Mouse (Mus musculus): ENCODE data around the gene Gm10985. TPM values are rescaled to one million over a fixed set of nuclear protein-coding genes. Genes with fewer than 3 reads are reported as not detected.

Gm10985 gene
- not detected in 2 replicates for polyA plus RNA-seq (2016; fragmentation: Nextera tagmentation; extraction: Ambion mirVana)

GRCm38 (mm10) chr3:53844786-53845185 lies at the start of gene Gm10985:
Gene Gm10985 (plus strand): TSS chr3:53845086.
- 83% methylated on average over 2 of the region's 2 CpGs for WGBS
- H3K4me2 ChIP-seq: no peak within 1 kb of the TSS

GRCm38 (mm10) chr3:53796933-53797332 lies 48.0 kb upstream of the Gm10985 start:
- Histone ChIP-seq H3K9ac (replicated peaks) (no peak overlapping the region), H3K27ac (no peak overlapping the region), H3K27me3 (no peaks in the 10 kb centered on the region), H3K9me3 (no peaks in the 10 kb centered on the region), H3K4me1 (replicated peaks) (no peaks in the 10 kb centered on the region), H3K4me3 (replicated peaks) (no peak overlapping the region), H3K4me2 (no peak overlapping the region), H3K36me3 (no peaks in the 10 kb centered on the region)
- WGBS: 89% methylated on average over 1 of the region's 1 CpGs
- no peak for ATAC-seq (ENCODE audit: insufficient number of reproducible peaks, insufficient read depth, low FRiP score, low TSS enrichment, low read depth)

More at GRCm38 (mm10) chr3:53844786-53845185, at the start of gene Gm10985:
- no peak for ATAC-seq (ENCODE audit: insufficient number of reproducible peaks, insufficient read depth, low FRiP score, low TSS enrichment, low read depth)
- Histone ChIP-seq H3K27me3 (no peaks in the 10 kb centered on the region), H3K4me3 (replicated peaks) (no peak within 1 kb of the TSS), H3K9me3 (no peaks in the 10 kb centered on the region), H3K27ac (no peak within 1 kb of the TSS), H3K4me1 (replicated peaks) (no peaks in the 10 kb centered on the region), H3K36me3 (no peaks in the 10 kb centered on the region), H3K9ac (replicated peaks) (no peak within 1 kb of the TSS)

DNA sequence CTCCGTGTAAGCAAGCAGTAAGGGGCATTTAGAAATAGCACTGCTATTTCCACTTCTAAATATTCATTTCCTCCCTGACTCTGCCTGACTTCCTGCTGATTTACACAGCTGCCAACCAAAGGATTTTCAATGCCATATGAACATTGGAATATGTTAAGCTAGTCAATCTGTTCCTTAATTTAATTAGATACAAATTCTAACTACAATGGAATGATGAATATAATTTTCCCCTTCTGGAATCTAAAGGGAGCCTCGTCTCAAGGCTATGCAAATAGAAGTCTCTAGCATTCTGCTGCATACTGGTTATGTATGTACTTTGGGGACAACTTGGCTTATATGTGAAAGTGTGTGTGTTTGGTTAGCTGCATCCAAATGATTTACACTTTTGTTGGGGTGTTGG lies 45.2 kb upstream of the Gm10985 start:
- Histone ChIP-seq H3K4me2 (no peak overlapping the region), H3K4me3 (replicated peaks) (no peak overlapping the region), H3K36me3 (no peaks in the 10 kb centered on the region), H3K9me3 (no peaks in the 10 kb centered on the region), H3K27ac (no peak overlapping the region), H3K4me1 (replicated peaks) (no peaks in the 10 kb centered on the region), H3K9ac (replicated peaks) (no peak overlapping the region), H3K27me3 (no peaks in the 10 kb centered on the region)
- 76% methylated on average over 2 of the region's 2 CpGs for WGBS
- ATAC-seq (ENCODE audit: insufficient number of reproducible peaks, insufficient read depth, low FRiP score, low TSS enrichment, low read depth): no peak

DNA sequence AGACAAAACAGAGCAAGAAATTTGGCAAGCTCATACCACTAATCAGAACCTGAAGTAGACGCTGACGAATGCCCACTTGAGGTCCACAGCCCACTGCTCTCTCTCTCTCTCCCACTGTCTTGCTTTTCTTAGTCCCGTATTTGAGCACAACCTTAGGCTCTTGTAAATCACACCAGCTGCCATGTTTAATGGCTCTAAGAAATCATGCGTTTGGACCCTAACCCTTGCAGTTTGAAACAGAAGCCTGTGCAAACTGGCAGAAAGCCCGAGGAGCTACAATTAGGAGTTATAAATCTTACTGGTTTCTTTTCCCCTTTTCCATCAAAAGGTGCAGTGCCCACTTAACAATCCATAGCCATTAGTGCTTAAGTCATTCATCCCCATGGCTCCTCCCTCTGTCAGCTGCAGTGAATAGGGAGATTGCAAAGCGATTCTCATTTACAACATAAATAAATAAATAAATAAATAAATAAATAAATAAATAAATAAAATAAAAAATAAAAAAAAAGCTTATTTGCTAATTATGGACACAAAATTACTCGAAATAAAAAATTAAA lies 31.4 kb upstream of the Gm10985 start:
- Histone ChIP-seq H3K27ac (no peak overlapping the region), H3K9ac (replicated peaks) (no peak overlapping the region), H3K4me2 (no peak overlapping the region), H3K36me3 (no peaks in the 10 kb centered on the region), H3K4me1 (replicated peaks) (no peaks in the 10 kb centered on the region), H3K4me3 (replicated peaks) (no peak overlapping the region), H3K9me3 (no peaks in the 10 kb centered on the region), H3K27me3 (no peaks in the 10 kb centered on the region)
- ATAC-seq (ENCODE audit: insufficient number of reproducible peaks, insufficient read depth, low FRiP score, low TSS enrichment, low read depth): peak; percentile 63; the same call in 1 of the 2 replicates
- WGBS: 29% methylated on average over 7 of the region's 7 CpGs

DNA sequence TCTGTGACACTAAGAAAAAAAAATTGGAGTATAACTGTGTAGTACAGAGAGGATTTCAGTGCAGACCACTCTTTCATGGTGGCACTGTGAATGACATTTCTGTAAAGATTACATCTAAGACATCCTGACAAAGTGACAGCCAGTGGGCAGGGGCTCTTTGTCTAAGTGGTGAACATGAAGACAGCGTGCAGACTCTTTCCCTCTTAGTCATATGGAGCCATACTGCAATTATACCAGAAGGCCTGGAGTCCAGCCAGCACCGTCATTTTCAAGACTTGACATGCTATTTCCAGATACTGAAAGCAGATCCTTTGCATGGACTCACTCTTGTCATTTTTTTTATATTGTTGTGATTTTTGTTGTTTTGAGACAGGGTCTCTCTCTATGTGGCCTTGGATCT lies 10.6 kb upstream of the Gm10985 start:
- WGBS: 86% methylated on average over 2 of the region's 2 CpGs
- ATAC-seq (ENCODE audit: insufficient number of reproducible peaks, insufficient read depth, low FRiP score, low TSS enrichment, low read depth): no peak
- no peak overlapping the region for H3K4me2 ChIP-seq

GRCm38 (mm10) chr3:53846206-53846928 lies 1.5 kb downstream of the Gm10985 start:
- Histone ChIP-seq H3K4me3 (replicated peaks) (no peak overlapping the region), H3K27ac (no peak overlapping the region), H3K4me2 (no peak overlapping the region), H3K9ac (replicated peaks) (no peak overlapping the region), H3K27me3 (no peaks in the 10 kb centered on the region), H3K36me3 (no peaks in the 10 kb centered on the region), H3K4me1 (replicated peaks) (no peaks in the 10 kb centered on the region), H3K9me3 (no peaks in the 10 kb centered on the region)
- ATAC-seq (ENCODE audit: insufficient number of reproducible peaks, insufficient read depth, low FRiP score, low TSS enrichment, low read depth): no peak
- 78% methylated on average over 7 of the region's 7 CpGs for WGBS

More for the DNA sequence above, 10.6 kb upstream of the Gm10985 start:
- no peaks in the 10 kb centered on the region for H3K27me3 ChIP-seq
- no peaks in the 10 kb centered on the region for H3K9me3 ChIP-seq
- no peaks in the 10 kb centered on the region for H3K36me3 ChIP-seq
- H3K4me1 ChIP-seq (replicated peaks): no peaks in the 10 kb centered on the region
- no peak overlapping the region for H3K9ac ChIP-seq (replicated peaks)
- H3K27ac ChIP-seq: no peak overlapping the region
- H3K4me3 ChIP-seq (replicated peaks): no peak overlapping the region

GRCm38 (mm10) chr3:53847726-53848125 lies 2.8 kb downstream of the Gm10985 start:
- H3K4me2 ChIP-seq: no peak overlapping the region
- no peak overlapping the region for H3K27ac ChIP-seq
- H3K4me1 ChIP-seq (replicated peaks): no peaks in the 10 kb centered on the region
- ATAC-seq (ENCODE audit: insufficient number of reproducible peaks, insufficient read depth, low FRiP score, low TSS enrichment, low read depth): no peak
- H3K27me3 ChIP-seq: no peaks in the 10 kb centered on the region
- no peak overlapping the region for H3K4me3 ChIP-seq (replicated peaks)
- no peak overlapping the region for H3K9ac ChIP-seq (replicated peaks)
- no peaks in the 10 kb centered on the region for H3K36me3 ChIP-seq
- no peaks in the 10 kb centered on the region for H3K9me3 ChIP-seq
- WGBS: 10% methylated on average over 4 of the region's 4 CpGs

DNA sequence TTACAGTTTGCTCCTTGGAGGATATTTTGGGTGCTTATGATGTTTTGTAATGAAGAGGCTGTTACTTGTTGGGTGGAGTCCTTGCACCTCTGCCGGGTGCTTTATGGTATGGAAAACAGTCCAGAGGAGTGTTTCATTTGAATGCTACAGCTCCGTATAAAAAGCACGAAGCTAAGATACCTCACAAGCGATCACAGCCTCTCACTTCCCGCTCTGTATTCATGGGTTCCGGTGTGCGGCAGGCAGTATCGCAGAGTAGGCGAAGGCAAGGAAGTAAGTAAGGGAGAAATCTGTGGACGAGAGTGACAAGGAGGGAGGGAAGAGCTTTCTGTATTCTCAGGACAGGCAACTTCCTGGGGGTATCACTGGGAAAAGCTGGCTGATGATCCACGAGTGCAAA lies 3.4 kb downstream of the Gm10985 start:
- no peak for ATAC-seq (ENCODE audit: insufficient number of reproducible peaks, insufficient read depth, low FRiP score, low TSS enrichment, low read depth)
- H3K27me3 ChIP-seq: no peaks in the 10 kb centered on the region
- H3K9ac ChIP-seq (replicated peaks): no peak overlapping the region
- H3K27ac ChIP-seq: no peak overlapping the region
- H3K9me3 ChIP-seq: no peaks in the 10 kb centered on the region
- 83% methylated on average over 11 of the region's 11 CpGs for WGBS
- no peaks in the 10 kb centered on the region for H3K36me3 ChIP-seq
- no peak overlapping the region for H3K4me3 ChIP-seq (replicated peaks)
- H3K4me2 ChIP-seq: no peak overlapping the region
- no peaks in the 10 kb centered on the region for H3K4me1 ChIP-seq (replicated peaks)

DNA sequence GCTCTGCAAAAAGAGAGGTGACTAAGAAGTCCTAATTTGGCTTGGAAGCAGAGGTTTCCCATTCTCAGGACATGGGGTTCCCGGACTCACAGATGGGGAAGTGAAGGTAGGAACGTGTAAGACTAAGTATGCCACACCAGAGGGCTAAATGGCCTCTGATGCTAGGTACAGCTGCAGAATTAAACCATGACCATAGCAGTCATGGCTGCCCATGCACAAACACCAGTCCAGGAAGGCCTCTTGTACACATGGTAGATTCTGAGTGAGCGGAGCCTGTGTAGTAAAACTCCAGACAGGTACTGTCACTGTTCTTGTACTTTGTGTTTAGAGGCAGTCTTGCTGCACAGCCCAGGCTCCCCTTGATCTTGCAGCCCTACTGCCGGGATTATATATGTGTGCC lies 9.4 kb downstream of the Gm10985 start:
- WGBS: 84% methylated on average over 4 of the region's 4 CpGs
- H3K36me3 ChIP-seq: peaks cover 31% of the 10 kb centered on the region
- H3K4me2 ChIP-seq: no peak overlapping the region
- no peak overlapping the region for H3K27ac ChIP-seq
- no peak for ATAC-seq (ENCODE audit: insufficient number of reproducible peaks, insufficient read depth, low FRiP score, low TSS enrichment, low read depth)
- H3K27me3 ChIP-seq: no peaks in the 10 kb centered on the region
- no peaks in the 10 kb centered on the region for H3K9me3 ChIP-seq
- no peak overlapping the region for H3K9ac ChIP-seq (replicated peaks)
- no peak overlapping the region for H3K4me3 ChIP-seq (replicated peaks)
- H3K4me1 ChIP-seq (replicated peaks): no peaks in the 10 kb centered on the region

- H3K4me2 ChIP-seq: no peak overlapping the region
- H3K27ac ChIP-seq: no peak overlapping the region
- WGBS: 89% methylated on average over 3 of the region's 3 CpGs
- H3K4me3 ChIP-seq (replicated peaks): no peak overlapping the region
- no peaks in the 10 kb centered on the region for H3K9me3 ChIP-seq
- H3K27me3 ChIP-seq: no peaks in the 10 kb centered on the region
- no peak for ATAC-seq (ENCODE audit: insufficient number of reproducible peaks, insufficient read depth, low FRiP score, low TSS enrichment, low read depth)
- H3K9ac ChIP-seq (replicated peaks): no peak overlapping the region
- H3K36me3 ChIP-seq: peaks cover 37% of the 10 kb centered on the region
- H3K4me1 ChIP-seq (replicated peaks): no peaks in the 10 kb centered on the region
These were observed 9.9 kb downstream of the Gm10985 start for GRCm38 (mm10) chr3:53854831-53855230.

DNA sequence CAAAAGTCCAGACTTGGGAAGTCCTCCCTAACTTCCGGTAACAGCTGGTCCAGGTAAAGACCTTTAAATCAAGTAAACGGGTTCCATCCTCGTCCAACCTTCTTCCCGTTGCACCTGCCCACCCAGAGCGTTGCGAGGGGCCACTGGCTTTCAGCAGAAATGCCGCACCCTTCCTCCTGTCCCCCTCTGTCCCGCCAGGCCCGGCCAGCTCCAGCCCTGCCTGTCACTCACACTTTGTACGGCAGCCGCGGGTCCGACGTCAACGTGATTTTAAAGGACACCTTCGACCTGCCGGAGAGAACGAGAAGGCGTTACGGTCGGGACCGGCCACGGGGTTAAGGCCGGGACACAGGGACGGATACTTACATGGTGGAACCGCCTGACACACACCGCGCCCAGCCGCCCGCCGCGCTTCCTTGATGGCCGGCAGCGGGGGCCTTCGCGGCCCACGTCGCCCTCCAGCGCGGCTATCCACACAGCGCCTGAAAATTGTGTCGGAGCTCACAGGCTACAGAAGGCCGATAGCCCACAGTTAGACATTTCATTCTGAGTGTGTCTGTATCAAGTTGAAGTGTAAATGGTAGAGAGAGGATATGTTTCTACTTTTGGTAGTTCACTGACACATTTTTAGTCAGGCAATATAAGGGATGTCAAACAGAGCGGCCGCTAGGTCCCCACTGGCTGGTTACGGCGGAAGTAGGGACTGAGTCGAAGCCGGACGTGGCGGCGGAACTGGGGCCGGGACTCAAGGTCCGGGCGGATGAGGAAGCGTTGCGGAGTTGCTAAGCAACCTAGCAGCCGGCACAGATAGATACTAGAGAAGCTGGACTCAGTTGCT lies 18.7 kb downstream of the Gm10985 start, which contains the start of gene Ufm1:
Ufm1 (minus strand) TSS at position 448 of the 838 bp plus-strand sequence.
- under 1% methylated on average over 58 of the region's 58 CpGs for WGBS
- peaks cover 10% of the 10 kb centered on the region for H3K4me1 ChIP-seq (replicated peaks)

More for the DNA sequence above, 18.7 kb downstream of the Gm10985 start, which contains the start of gene Ufm1:
- ATAC-seq (ENCODE audit: insufficient number of reproducible peaks, insufficient read depth, low FRiP score, low TSS enrichment, low read depth): peak; percentile 97
- Histone ChIP-seq H3K27ac (peak within 1 kb of the TSS; percentile 42; the same call in 1 of the 2 replicates), H3K4me3 (replicated peaks) (peak within 1 kb of the TSS; percentile 93), H3K36me3 (peaks cover 33% of the 10 kb centered on the region), H3K9me3 (no peaks in the 10 kb centered on the region), H3K4me2 (peak within 1 kb of the TSS; percentile 85), H3K27me3 (no peaks in the 10 kb centered on the region), H3K9ac (replicated peaks) (peak within 1 kb of the TSS; percentile 79)
